In the genomic region with DNA sequence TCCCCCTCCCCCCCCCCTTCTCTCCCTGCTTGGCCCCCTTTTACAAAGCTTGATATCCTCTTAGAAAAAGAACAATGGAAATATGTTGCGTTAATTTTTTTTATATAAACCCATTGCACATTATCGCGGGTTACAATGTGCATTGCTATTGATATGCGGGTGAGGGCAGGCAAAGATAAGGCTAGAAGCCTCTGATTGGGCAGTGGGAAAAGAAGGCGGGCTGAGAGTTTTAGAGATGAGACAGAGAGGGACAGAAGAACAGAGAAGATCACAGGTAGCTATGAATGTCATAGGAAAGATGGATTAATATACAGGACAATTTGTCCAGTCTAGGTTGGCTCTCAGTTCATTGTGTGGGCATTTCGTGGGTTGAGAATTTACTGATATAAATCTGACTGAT, we compare ENCODE assay signal across 22 mouse cellular contexts. TPM values are rescaled to one million over a fixed set of nuclear protein-coding genes. Genes with fewer than 3 reads are reported as not detected.
A peak's percentile ranks its signal among the peaks of the same experiment; 100 is the strongest.
DNase-seq lines count a peak whose midpoint lies in the region; ATAC-seq lines count a peak whose summit lies in the region.
"Had no signal": no experiment of that assay in that cellular context is flagged by ENCODE, and none has a peak within 500 bp of the region (broad histone marks: within the 10 kb centered on the region; RNA-seq: fewer than 3 reads in every experiment).

No protein-coding gene starts in this region.

- H3K9me3 ChIP-seq in hindbrain, embryonic 15.5 days, result no peaks in the 10 kb centered on the region
- H3K9me3 ChIP-seq in hindbrain, embryonic 16.5 days (ENCODE audit: control insufficient read depth, low read length), result no peaks in the 10 kb centered on the region
- no peaks in the 10 kb centered on the region for H3K9me3 ChIP-seq in liver, embryonic 16.5 days (replicated peaks; ENCODE audit: control insufficient read depth, low read length)
- H3K9me3 ChIP-seq: limb, embryonic 13.5 days; lung, embryonic 15.5 days; midbrain, embryonic 12.5 days; neural tube, embryonic 15.5 days had no signal

- no peaks in the 10 kb centered on the region for H3K4me1 ChIP-seq in hindbrain, embryonic 15.5 days (replicated peaks)
- H3K4me1 ChIP-seq in hindbrain, embryonic 16.5 days (ENCODE audit: control insufficient read depth, insufficient read depth, low read depth, low read length), result no peaks in the 10 kb centered on the region
- peaks cover 9% of the 10 kb centered on the region for H3K4me1 ChIP-seq in liver, embryonic 16.5 days (ENCODE audit: control insufficient read depth, low read depth, low read length)
- H3K4me1 ChIP-seq: embryonic facial prominence, embryonic 10.5 days; limb, embryonic 13.5 days; lung, embryonic 15.5 days; midbrain, embryonic 12.5 days; neural tube, embryonic 15.5 days had no signal

- no peak for ATAC-seq in hindbrain, embryonic 15.5 days (ENCODE audit: low FRiP score, low read depth)
- no peak for ATAC-seq in hindbrain, embryonic 16.5 days
- ATAC-seq in liver, embryonic 16.5 days (ENCODE audit: low read depth), result peak; percentile 91

- peak; percentile 52 for DNase-seq in c-Kit-negative CD71-positive TER-119-positive erythroid progenitor cells, embryonic 14.5 days (ENCODE audit: low read depth, low spot score)
- DNase-seq in fat pad, adult 2 months (ENCODE audit: extremely low read depth, low read depth, low spot score), result peak; percentile 49
- DNase-seq in right cerebral cortex, postnatal 4 days, result no peak
- DNase-seq in cerebellum, postnatal 4 days (ENCODE audit: low spot score in 2 of 2), result no peak
- DNase-seq in natural killer cell, adult 2 months (ENCODE audit: low spot score in 2 of 2), result no peak
- DNase-seq: gastrocnemius, postnatal 14 days; right cerebral cortex, postnatal 25 days had no signal

- WGBS in hindbrain, embryonic 15.5 days, result 58% methylated on average over 6 of the region's 6 CpGs
- WGBS in hindbrain, embryonic 16.5 days, result 60% methylated on average over 6 of the region's 6 CpGs
- 18% methylated on average over 6 of the region's 6 CpGs for WGBS in liver, embryonic 16.5 days (ENCODE audit: insufficient replicate concordance)

- no peak overlapping the region for H3K4me3 ChIP-seq in hindbrain, embryonic 15.5 days
- H3K4me3 ChIP-seq in hindbrain, embryonic 16.5 days (ENCODE audit: low read length), result no peak overlapping the region
- no peak overlapping the region for H3K4me3 ChIP-seq in liver, embryonic 16.5 days (ENCODE audit: low read depth, low read length)
- H3K4me3 ChIP-seq: embryonic facial prominence, embryonic 10.5 days; limb, embryonic 13.5 days; lung, embryonic 15.5 days; midbrain, embryonic 12.5 days; myocyte; neural tube, embryonic 15.5 days had no signal

- no peaks in the 10 kb centered on the region for H3K36me3 ChIP-seq in hindbrain, embryonic 15.5 days
- no peaks in the 10 kb centered on the region for H3K36me3 ChIP-seq in hindbrain, embryonic 16.5 days (ENCODE audit: control insufficient read depth, insufficient read depth, low read length)
- H3K36me3 ChIP-seq in liver, embryonic 16.5 days (ENCODE audit: control insufficient read depth, insufficient read depth), result no peaks in the 10 kb centered on the region
- H3K36me3 ChIP-seq: embryonic facial prominence, embryonic 10.5 days; limb, embryonic 13.5 days; lung, embryonic 15.5 days; midbrain, embryonic 12.5 days; neural tube, embryonic 15.5 days had no signal

- no peak overlapping the region for H3K9ac ChIP-seq in hindbrain, embryonic 15.5 days
- H3K9ac ChIP-seq in hindbrain, embryonic 16.5 days (ENCODE audit: low read depth, low read length), result no peak overlapping the region
- no peak overlapping the region for H3K9ac ChIP-seq in liver, embryonic 16.5 days (ENCODE audit: low read depth, low read length)
- H3K9ac ChIP-seq: hindbrain, embryonic 14.5 days; limb, embryonic 13.5 days; lung, embryonic 15.5 days; midbrain, embryonic 12.5 days; neural tube, embryonic 15.5 days had no signal

- H3K27me3 ChIP-seq in hindbrain, embryonic 15.5 days, result no peaks in the 10 kb centered on the region
- H3K27me3 ChIP-seq in hindbrain, embryonic 16.5 days (replicated peaks; ENCODE audit: control insufficient read depth, insufficient read depth, low read length), result no peaks in the 10 kb centered on the region
- no peaks in the 10 kb centered on the region for H3K27me3 ChIP-seq in liver, embryonic 16.5 days (ENCODE audit: control insufficient read depth, insufficient read depth, low read depth, low read length)
- H3K27me3 ChIP-seq: lung, embryonic 15.5 days had no signal

- H3K4me2 ChIP-seq in hindbrain, embryonic 15.5 days, result peak overlapping the region; percentile 17; the same call in 1 of the 2 replicates
- H3K4me2 ChIP-seq in hindbrain, embryonic 16.5 days (ENCODE audit: low read length), result no peak overlapping the region
- H3K4me2 ChIP-seq in liver, embryonic 16.5 days (ENCODE audit: low read depth, low read length), result peak overlapping the region; percentile 44
- H3K4me2 ChIP-seq: hindbrain, embryonic 14.5 days; limb, embryonic 13.5 days; lung, embryonic 15.5 days; midbrain, embryonic 12.5 days; neural tube, embryonic 15.5 days had no signal

- no peak overlapping the region for H3K27ac ChIP-seq in hindbrain, embryonic 15.5 days (replicated peaks)
- H3K27ac ChIP-seq in hindbrain, embryonic 16.5 days (ENCODE audit: low read depth, low read length), result no peak overlapping the region
- no peak overlapping the region for H3K27ac ChIP-seq in liver, embryonic 16.5 days (ENCODE audit: low read length)
- H3K27ac ChIP-seq: embryonic facial prominence, embryonic 10.5 days; hindbrain, embryonic 14.5 days; limb, embryonic 13.5 days; lung, embryonic 15.5 days; midbrain, embryonic 12.5 days; neural tube, embryonic 15.5 days; stomach, postnatal 0 days had no signal

RNA-seq across cellular contexts. Expression of a gene that starts 26.7 kb away (rescaled TPM):
- polyA plus RNA-seq in hindbrain, embryonic 15.5 days (2015; fragmentation: Nextera tagmentation; extraction: Ambion mirVana), result 0.06 TPM in 1 of 2 replicates, not detected in the other
- polyA plus RNA-seq in hindbrain, embryonic 16.5 days (2015; fragmentation: Nextera tagmentation; extraction: Ambion mirVana), result 0.17 TPM in 1 of 2 replicates, not detected in the other
- 0.40 and 0.53 TPM in 2 replicates for polyA plus RNA-seq in liver, embryonic 16.5 days (2015; fragmentation: Nextera tagmentation; extraction: Ambion mirVana)
- polyA plus RNA-seq: C2C12; embryonic facial prominence, embryonic 10.5 days; heart, embryonic 14.5 days; kidney, embryonic 16.5 days; limb, embryonic 13.5 days; lung, embryonic 15.5 days; myocyte; neural tube, embryonic 15.5 days; Patski had no signal

RNA-seq across cellular contexts. Expression of a gene that starts 33.8 kb away (rescaled TPM):
- 0.12 TPM in 1 of 2 replicates, not detected in the other for polyA plus RNA-seq in hindbrain, embryonic 15.5 days (2015; fragmentation: Nextera tagmentation; extraction: Ambion mirVana)
- 0.05 and 0.06 TPM in 2 replicates for polyA plus RNA-seq in hindbrain, embryonic 16.5 days (2015; fragmentation: Nextera tagmentation; extraction: Ambion mirVana)
- polyA plus RNA-seq in liver, embryonic 16.5 days (2015; fragmentation: Nextera tagmentation; extraction: Ambion mirVana), result 0.02 and 0.05 TPM in 2 replicates
- polyA plus RNA-seq: embryonic facial prominence, embryonic 10.5 days; heart, embryonic 14.5 days; limb, embryonic 13.5 days; midbrain, embryonic 12.5 days had no signal

RNA-seq across cellular contexts. Expression of a gene that starts 44.5 kb away (rescaled TPM):
- polyA plus RNA-seq in hindbrain, embryonic 15.5 days (2015; fragmentation: Nextera tagmentation; extraction: Ambion mirVana), result 18.7 and 20.2 TPM in 2 replicates
- polyA plus RNA-seq in hindbrain, embryonic 16.5 days (2015; fragmentation: Nextera tagmentation; extraction: Ambion mirVana), result 19.7 and 20.1 TPM in 2 replicates
- 203 and 205 TPM in 2 replicates for polyA plus RNA-seq in liver, embryonic 16.5 days (2015; fragmentation: Nextera tagmentation; extraction: Ambion mirVana)

Comparison
In these comparisons a context has a peak if more than half of its experiments do, and no peak if none do; other contexts are left out.
1. DNase-seq: peak in c-Kit-negative CD71-positive TER-119-positive erythroid progenitor cells, embryonic 14.5 days (single experiment) and fat pad, adult 2 months (single experiment); none in right cerebral cortex, postnatal 4 days (single experiment), cerebellum, postnatal 4 days (0 of 2) and natural killer cell, adult 2 months (0 of 2).